Mouse (Mus musculus) liver, adult 2 months (tissue): Measurements from ENCODE around the gene Palld.

Source experiments
- CTCF ChIP-seq: fragments of 200-500 bp; IDR thresholded peaks from 2 replicates; pipeline ENCODE4 v1.5.1; 2011; ENCODE audit warnings: low read depth, low read length, control low read depth
- POLR2A ChIP-seq: fragments of 200-500 bp; IDR thresholded peaks from 2 replicates; pipeline ENCODE4 v1.6.1; 2011; ENCODE audit warnings: low read length, control low read depth; ENCODE audit not compliant: insufficient read depth; ENCODE audit errors: extremely low read depth

DNA sequence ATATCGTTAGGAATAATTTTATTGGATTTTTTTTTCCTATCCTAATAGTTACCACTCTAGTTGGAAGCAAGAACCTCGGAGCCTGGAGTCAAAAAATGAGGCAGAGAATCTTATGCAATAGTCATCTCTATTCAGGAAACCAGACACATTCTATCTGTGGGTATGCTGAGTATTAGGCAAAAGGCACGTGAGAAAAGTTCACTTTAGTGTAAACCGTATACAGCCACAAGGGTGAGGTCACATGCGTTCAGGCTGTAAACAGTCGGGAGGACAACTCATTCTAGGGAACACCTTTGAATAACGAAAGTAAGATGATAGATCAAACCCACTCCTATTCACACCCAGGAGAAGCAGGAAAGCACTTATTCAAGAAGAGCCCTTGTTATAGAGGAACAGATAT is 17.9 kb upstream of the Palld start:
- TF ChIP-seq POLR2A: no peak
- no peak for TF ChIP-seq CTCF
